Mouse (Mus musculus): ENCODE measurements around the gene Efna4. TPM values are rescaled to one million over a fixed set of nuclear protein-coding genes. Genes with fewer than 3 reads are reported as not detected.

Efna4 gene
- polyA plus RNA-seq, 1 experiment: 14.5 TPM

GRCm38 (mm10) chr3:89316833-89317232 lies 21.0 kb downstream of the Efna4 start:
- 2% methylated on average over 4 of the region's 4 CpGs for WGBS
- peak; percentile 77 for DNase-seq (ENCODE audit: low read depth, low spot score)

- DNase-seq (ENCODE audit: low read depth, low spot score): no peak
- 16% methylated on average over 40 of the region's 40 CpGs for WGBS
Observed at GRCm38 (mm10) chr3:89315930-89316831, 21.6 kb downstream of the Efna4 start.

- no peak for DNase-seq (ENCODE audit: low read depth, low spot score)
- 13% methylated on average over 26 of the region's 26 CpGs for WGBS
Observed at GRCm38 (mm10) chr3:89315195-89315929, 22.5 kb downstream of the Efna4 start.

- DNase-seq (ENCODE audit: low read depth, low spot score): no peak
- WGBS: 64% methylated on average over 2 of the region's 2 CpGs
Observed at GRCm38 (mm10) chr3:89314791-89315190, 23.0 kb downstream of the Efna4 start.

- no peak for DNase-seq (ENCODE audit: low read depth, low spot score)
- WGBS: 78% methylated on average over 5 of the region's 5 CpGs
Observed at GRCm38 (mm10) chr3:89314340-89314739, 23.5 kb downstream of the Efna4 start.

GRCm38 (mm10) chr3:89308089-89308488 lies 29.7 kb downstream of the Efna4 start:
- WGBS: 3% methylated on average over 9 of the region's 9 CpGs
- DNase-seq (ENCODE audit: low read depth, low spot score): no peak

GRCm38 (mm10) chr3:89305551-89306325 lies 32.1 kb downstream of the Efna4 start:
- DNase-seq (ENCODE audit: low read depth, low spot score): peak; percentile 89
- WGBS: 33% methylated on average over 8 of the region's 8 CpGs

GRCm38 (mm10) chr3:89305105-89305504 lies 32.7 kb downstream of the Efna4 start:
- no peak for DNase-seq (ENCODE audit: low read depth, low spot score)
- WGBS: 23% methylated on average over 4 of the region's 4 CpGs

- WGBS: 26% methylated on average over 6 of the region's 6 CpGs
Observed at GRCm38 (mm10) chr3:89304440-89304839, 33.4 kb downstream of the Efna4 start.

GRCm38 (mm10) chr3:89300514-89300913 lies 37.3 kb downstream of the Efna4 start:
- WGBS: 52% methylated on average over 2 of the region's 2 CpGs
- no peak for DNase-seq (ENCODE audit: low read depth, low spot score)

More at GRCm38 (mm10) chr3:89304440-89304839, 33.4 kb downstream of the Efna4 start:
- DNase-seq (ENCODE audit: low read depth, low spot score): no peak

- 15% methylated on average over 1 of the region's 1 CpGs for WGBS
- DNase-seq (ENCODE audit: low read depth, low spot score): no peak
Observed at GRCm38 (mm10) chr3:89300071-89300470, 37.8 kb downstream of the Efna4 start.

- no peak for DNase-seq (ENCODE audit: low read depth, low spot score)
Observed at GRCm38 (mm10) chr3:89299499-89299898, 38.3 kb downstream of the Efna4 start.

GRCm38 (mm10) chr3:89298908-89299307 lies 38.9 kb downstream of the Efna4 start:
- 80% methylated on average over 6 of the region's 6 CpGs for WGBS
- DNase-seq (ENCODE audit: low read depth, low spot score): no peak

More at GRCm38 (mm10) chr3:89299499-89299898, 38.3 kb downstream of the Efna4 start:
- under 1% methylated on average over 14 of the region's 14 CpGs for WGBS

GRCm38 (mm10) chr3:89296761-89297396 lies 40.9 kb downstream of the Efna4 start:
- no peak for DNase-seq (ENCODE audit: low read depth, low spot score)
- 46% methylated on average over 11 of the region's 11 CpGs for WGBS

- no peak for DNase-seq (ENCODE audit: low read depth, low spot score)
- 63% methylated on average over 8 of the region's 8 CpGs for WGBS
Observed at GRCm38 (mm10) chr3:89295685-89296230, 42.1 kb downstream of the Efna4 start.

GRCm38 (mm10) chr3:89294195-89294594 lies 43.6 kb downstream of the Efna4 start:
- DNase-seq (ENCODE audit: low read depth, low spot score): no peak
- 32% methylated on average over 5 of the region's 5 CpGs for WGBS

- no peak for DNase-seq (ENCODE audit: low read depth, low spot score)
- WGBS: 47% methylated on average over 11 of the region's 11 CpGs
Observed at GRCm38 (mm10) chr3:89293247-89293918, 44.4 kb downstream of the Efna4 start.

GRCm38 (mm10) chr3:89292303-89292702 lies 45.5 kb downstream of the Efna4 start:
- WGBS: 72% methylated on average over 5 of the region's 5 CpGs
- DNase-seq (ENCODE audit: low read depth, low spot score): no peak

GRCm38 (mm10) chr3:89291874-89292273 lies 46.0 kb downstream of the Efna4 start:
- WGBS: 76% methylated on average over 10 of the region's 10 CpGs
- no peak for DNase-seq (ENCODE audit: low read depth, low spot score)
